Mouse (Mus musculus): ENCODE measurements at regions not wholly inside any gene's neighbourhood (a gene's known extent, or its start where the extent isn't known, plus 50 kb on each side); places are given as distances from the start of the nearest gene placed in this dataset.

- no peak overlapping the region for H3K27ac ChIP-seq
- no peak overlapping the region for H3K9ac ChIP-seq (replicated peaks)
- no peaks in the 10 kb centered on the region for H3K9me3 ChIP-seq (ENCODE audit: control insufficient read depth, low read length)
- no peak overlapping the region for H3K4me2 ChIP-seq (ENCODE audit: low read depth)
- DNase-seq (ENCODE audit: low read depth in 3 of 3, low spot score in 3 of 3) (no peak), ATAC-seq (ENCODE audit: insufficient read depth) (no peak)
- H3K4me1 ChIP-seq (replicated peaks; ENCODE audit: control insufficient read depth in 2 of 2, insufficient read depth in 2 of 2, low read length in 1 of 2), result no peaks in the 10 kb centered on the region; a peak in 1 of 4 replicates
- no peak overlapping the region for H3K4me3 ChIP-seq (ENCODE audit: insufficient read depth in 1 of 2, low read depth in 2 of 2, low read length in 2 of 2)
- TF ChIP-seq CTCF (IDR thresholded peaks at IDR 0.05; ENCODE audit: low read depth) (no peak), EP300 (IDR thresholded peaks at IDR 0.05; ENCODE audit: low read depth) (no peak)
- H3K27me3 ChIP-seq (ENCODE audit: control insufficient read depth, insufficient read depth, low read length), result no peaks in the 10 kb centered on the region
- H3K36me3 ChIP-seq (replicated peaks; ENCODE audit: control insufficient read depth, insufficient read depth, low read depth), result no peaks in the 10 kb centered on the region
- WGBS (ENCODE audit: insufficient replicate concordance), result 40% methylated on average over 4 of the region's 4 CpGs
These were observed 81.5 kb downstream of the Ephb3 start for GRCm38 (mm10) chr16:21286099-21286498.

- Histone ChIP-seq H3K9ac (replicated peaks) (no peak overlapping the region), H3K27me3 (ENCODE audit: control insufficient read depth, insufficient read depth, low read length) (no peaks in the 10 kb centered on the region), H3K4me1 (replicated peaks; ENCODE audit: control insufficient read depth in 2 of 2, insufficient read depth in 2 of 2, low read length in 1 of 2) (no peaks in the 10 kb centered on the region), H3K36me3 (replicated peaks; ENCODE audit: control insufficient read depth, insufficient read depth, low read depth) (no peaks in the 10 kb centered on the region), H3K9me3 (ENCODE audit: control insufficient read depth, low read length) (no peaks in the 10 kb centered on the region), H3K4me2 (ENCODE audit: low read depth) (no peak overlapping the region), H3K4me3 (ENCODE audit: insufficient read depth in 1 of 2, low read depth in 2 of 2, low read length in 2 of 2) (no peak overlapping the region), H3K27ac (no peak overlapping the region)
- DNase-seq (ENCODE audit: low read depth in 3 of 3, low spot score in 3 of 3), result no peak
- TF ChIP-seq EP300 (IDR thresholded peaks at IDR 0.05; ENCODE audit: low read depth), result no peak
- no peak for TF ChIP-seq CTCF (IDR thresholded peaks at IDR 0.05; ENCODE audit: low read depth)
- 44% methylated on average over 7 of the region's 7 CpGs for WGBS (ENCODE audit: insufficient replicate concordance)
- no peak for ATAC-seq (ENCODE audit: insufficient read depth)
These were observed 85.0 kb downstream of the Ephb3 start for GRCm38 (mm10) chr16:21289528-21289927.

- Histone ChIP-seq H3K4me2 (ENCODE audit: low read depth) (no peak overlapping the region), H3K27ac (no peak overlapping the region), H3K27me3 (ENCODE audit: control insufficient read depth, insufficient read depth, low read length) (no peaks in the 10 kb centered on the region), H3K4me3 (ENCODE audit: insufficient read depth in 1 of 2, low read depth in 2 of 2, low read length in 2 of 2) (no peak overlapping the region), H3K9ac (replicated peaks) (no peak overlapping the region), H3K9me3 (ENCODE audit: control insufficient read depth, low read length) (no peaks in the 10 kb centered on the region), H3K4me1 (replicated peaks; ENCODE audit: control insufficient read depth in 2 of 2, insufficient read depth in 2 of 2, low read length in 1 of 2) (0 out of 4 replicates have a peak, but pooled peaks cover 0 to 2% of the 10 kb centered on the region in 2 experiments), H3K36me3 (replicated peaks; ENCODE audit: control insufficient read depth, insufficient read depth, low read depth) (no peaks in the 10 kb centered on the region)
- 45% methylated on average over 11 of the region's 11 CpGs for WGBS (ENCODE audit: insufficient replicate concordance)
- DNase-seq (ENCODE audit: low read depth in 3 of 3, low spot score in 3 of 3) (no peak), ATAC-seq (ENCODE audit: insufficient read depth) (no peak)
- TF ChIP-seq CTCF (IDR thresholded peaks at IDR 0.05; ENCODE audit: low read depth), result no peak
- no peak for TF ChIP-seq EP300 (IDR thresholded peaks at IDR 0.05; ENCODE audit: low read depth)
These were observed 88.5 kb downstream of the Ephb3 start for GRCm38 (mm10) chr16:21293010-21293409.

- Histone ChIP-seq H3K4me3 (ENCODE audit: insufficient read depth in 1 of 2, low read depth in 2 of 2, low read length in 2 of 2) (no peak overlapping the region), H3K9me3 (ENCODE audit: control insufficient read depth, low read length) (no peaks in the 10 kb centered on the region), H3K27me3 (ENCODE audit: control insufficient read depth, insufficient read depth, low read length) (no peaks in the 10 kb centered on the region), H3K4me1 (replicated peaks; ENCODE audit: control insufficient read depth in 2 of 2, insufficient read depth in 2 of 2, low read length in 1 of 2) (0 out of 4 replicates have a peak, but pooled peaks cover 0 to 2% of the 10 kb centered on the region in 2 experiments), H3K4me2 (ENCODE audit: low read depth) (no peak overlapping the region), H3K27ac (no peak overlapping the region), H3K36me3 (replicated peaks; ENCODE audit: control insufficient read depth, insufficient read depth, low read depth) (no peaks in the 10 kb centered on the region), H3K9ac (replicated peaks) (no peak overlapping the region)
- 34% methylated on average over 3 of the region's 3 CpGs for WGBS (ENCODE audit: insufficient replicate concordance)
- no peak for DNase-seq (ENCODE audit: low read depth in 3 of 3, low spot score in 3 of 3)
- no peak for TF ChIP-seq EP300 (IDR thresholded peaks at IDR 0.05; ENCODE audit: low read depth)
- no peak for TF ChIP-seq CTCF (IDR thresholded peaks at IDR 0.05; ENCODE audit: low read depth)
- ATAC-seq (ENCODE audit: insufficient read depth), result no peak
These were observed 89.0 kb downstream of the Ephb3 start for GRCm38 (mm10) chr16:21293569-21293968.

- Histone ChIP-seq H3K27me3 (ENCODE audit: control insufficient read depth, insufficient read depth, low read length) (no peaks in the 10 kb centered on the region), H3K4me2 (ENCODE audit: low read depth) (no peak overlapping the region), H3K4me1 (replicated peaks; ENCODE audit: control insufficient read depth in 2 of 2, insufficient read depth in 2 of 2, low read length in 1 of 2) (0 out of 4 replicates have a peak, but pooled peaks cover 0 to 2% of the 10 kb centered on the region in 2 experiments), H3K27ac (no peak overlapping the region), H3K4me3 (ENCODE audit: insufficient read depth in 1 of 2, low read depth in 2 of 2, low read length in 2 of 2) (no peak overlapping the region), H3K9ac (replicated peaks) (no peak overlapping the region), H3K9me3 (ENCODE audit: control insufficient read depth, low read length) (no peaks in the 10 kb centered on the region), H3K36me3 (replicated peaks; ENCODE audit: control insufficient read depth, insufficient read depth, low read depth) (no peaks in the 10 kb centered on the region)
- WGBS (ENCODE audit: insufficient replicate concordance), result 29% methylated on average over 9 of the region's 9 CpGs
- ATAC-seq (ENCODE audit: insufficient read depth), result no peak
- no peak for TF ChIP-seq EP300 (IDR thresholded peaks at IDR 0.05; ENCODE audit: low read depth)
- TF ChIP-seq CTCF (IDR thresholded peaks at IDR 0.05; ENCODE audit: low read depth), result no peak
- DNase-seq (ENCODE audit: low read depth in 3 of 3, low spot score in 3 of 3), result no peak
These were observed 90.3 kb downstream of the Ephb3 start for GRCm38 (mm10) chr16:21294677-21295411.

Data from liver, embryonic 14.5 days (tissue).